Mouse (Mus musculus) spleen, adult 18-20 months (tissue): Measurements from ENCODE around the gene Odf2.
A peak's percentile ranks its signal among the peaks of the same experiment; 100 is the strongest.
"Not testable (repeated sequence)": the region's sequence is repeated elsewhere in the genome, so short reads cannot be mapped to it uniquely, and the experiment has no call there.

Source experiments
- DNase-seq, 2 experiments: peaks; one replicate each; pipeline ENCODE4 v3.0.0; 2022; ENCODE audit warnings: mixed read lengths in 2 of 2

The Odf2 gene

DNA sequence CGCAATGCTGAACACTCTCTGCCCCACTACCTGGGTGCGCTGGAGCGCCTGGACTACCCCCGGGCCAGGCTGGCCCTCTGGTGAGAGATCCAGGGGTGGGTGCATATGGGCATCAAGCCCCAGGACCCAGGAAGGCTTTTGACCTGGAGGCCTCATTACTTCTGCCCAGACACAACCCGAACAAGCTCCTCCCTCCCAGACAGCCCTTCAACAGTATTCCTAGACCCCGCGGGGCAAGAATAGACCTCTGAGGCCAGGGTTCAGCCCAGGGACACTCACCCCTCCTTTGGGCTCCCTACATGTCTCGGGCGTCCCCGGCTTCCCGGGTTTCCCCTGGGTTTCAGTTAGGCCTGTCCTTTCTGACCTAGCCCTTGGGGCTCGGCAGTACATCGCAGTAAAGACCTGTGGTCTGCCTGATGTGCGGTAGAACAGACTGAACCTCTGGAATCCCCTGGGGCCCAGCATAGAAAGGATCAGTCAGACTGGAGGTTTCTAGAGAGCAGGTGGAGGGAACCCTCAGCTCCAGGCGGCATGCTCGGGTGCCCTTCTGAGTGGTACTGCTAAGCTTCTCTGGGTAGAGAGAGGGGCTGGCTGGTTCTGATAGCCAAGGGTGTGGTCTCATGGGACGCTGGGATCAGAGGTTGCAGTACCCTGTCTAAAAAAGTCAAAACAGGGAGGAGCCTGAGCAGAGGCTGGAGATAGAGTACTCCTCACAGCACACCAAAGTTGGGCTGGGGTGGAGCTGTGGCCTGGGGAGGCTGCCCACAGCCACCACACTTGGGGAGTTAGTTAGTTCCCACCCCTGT lies 19.2 kb upstream of the Odf2 start:
- peak in 1 of 2 experiments; percentile 14 for DNase-seq

DNA sequence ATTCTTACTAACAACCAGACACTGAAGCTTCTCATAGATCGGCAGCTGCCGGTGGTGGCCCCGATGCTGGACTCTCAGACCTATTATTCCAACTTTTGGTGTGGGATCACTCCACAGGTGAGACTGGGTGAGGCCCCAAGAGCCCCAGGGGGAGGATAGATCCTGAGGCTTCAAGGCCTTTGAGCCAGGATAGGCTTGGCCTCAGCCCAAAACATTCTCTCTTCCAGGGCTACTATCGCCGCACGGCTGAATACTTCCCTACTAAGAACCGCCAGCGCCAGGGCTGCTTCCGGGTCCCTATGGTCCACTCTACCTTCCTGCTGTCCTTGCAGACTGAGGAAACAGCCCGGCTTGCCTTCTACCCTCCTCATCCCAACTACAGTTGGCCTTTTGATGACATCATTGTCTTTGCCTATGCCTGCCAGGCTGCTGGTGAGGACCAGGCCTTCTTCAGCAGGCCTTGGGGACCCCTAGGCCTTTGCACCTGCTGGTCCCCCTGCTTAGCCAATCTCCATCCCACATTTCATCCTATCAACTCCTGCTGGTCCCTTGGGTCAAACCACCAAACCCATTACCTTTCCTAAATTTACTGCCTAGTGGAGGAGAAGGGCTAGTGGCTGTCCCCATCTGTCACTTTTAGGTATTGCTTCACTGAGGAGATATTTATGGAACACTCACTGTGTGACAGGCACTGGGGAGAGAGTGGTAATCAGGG lies 16.3 kb upstream of the Odf2 start:
- no peak for DNase-seq

DNA sequence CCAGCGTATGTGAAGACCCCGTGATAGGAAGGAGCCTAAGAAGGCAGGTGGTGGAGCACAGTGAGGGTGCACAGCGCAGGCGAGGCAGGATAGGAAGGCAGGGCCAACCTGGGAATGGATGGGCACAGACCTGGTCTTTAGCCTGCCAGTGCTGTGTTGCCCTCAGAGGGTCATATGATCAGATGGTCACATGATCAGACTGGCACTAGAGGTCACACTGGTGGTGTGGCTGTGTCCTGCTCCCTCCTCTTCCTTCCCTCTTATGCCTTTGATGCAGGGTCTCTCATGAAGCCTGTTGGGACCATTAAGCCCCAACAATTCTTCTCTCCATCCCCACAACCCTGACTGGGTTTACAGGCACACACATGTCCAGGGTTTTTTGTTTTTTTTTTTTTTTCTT lies 15.2 kb upstream of the Odf2 start:
- no peak for DNase-seq

DNA sequence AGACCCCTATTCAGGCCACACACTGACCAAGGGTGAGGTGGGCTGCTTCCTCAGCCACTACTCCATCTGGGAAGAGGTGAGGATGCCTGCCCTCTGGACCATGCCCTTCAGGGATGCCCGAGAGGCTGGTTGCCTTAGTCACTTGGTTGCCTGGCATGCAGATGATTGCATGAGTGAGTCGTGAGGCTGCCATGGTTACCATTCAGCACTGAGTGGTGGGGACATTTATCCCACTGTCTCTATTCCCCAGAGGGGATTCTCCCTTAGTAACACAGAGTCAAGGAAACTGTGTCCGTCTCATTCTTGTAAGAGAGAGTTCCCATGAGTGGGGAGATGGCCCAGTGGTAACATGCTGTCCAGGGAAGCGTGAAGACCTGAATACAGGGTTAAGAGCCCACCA lies 11.0 kb upstream of the Odf2 start:
- DNase-seq = no peak

DNA sequence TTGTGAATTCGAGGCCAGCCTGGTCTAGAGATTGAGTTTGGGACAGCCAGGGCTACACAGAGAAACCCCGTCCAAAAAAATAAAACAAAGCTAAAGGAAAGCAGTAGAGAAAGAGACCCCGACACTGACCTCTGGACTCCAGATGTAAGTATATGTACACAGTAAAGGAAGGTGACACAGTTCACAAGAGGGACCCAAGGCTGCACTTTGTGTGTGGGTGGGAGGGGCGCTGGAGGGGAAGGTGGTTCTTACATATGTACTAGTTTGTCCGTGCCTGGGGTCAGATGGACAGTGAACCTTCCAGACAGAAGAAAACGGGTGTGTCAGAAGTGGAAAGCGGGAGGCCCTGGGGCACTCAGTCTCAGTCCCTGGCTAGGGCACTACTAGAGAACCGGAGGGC lies 9.8 kb upstream of the Odf2 start:
- DNase-seq = no peak

DNA sequence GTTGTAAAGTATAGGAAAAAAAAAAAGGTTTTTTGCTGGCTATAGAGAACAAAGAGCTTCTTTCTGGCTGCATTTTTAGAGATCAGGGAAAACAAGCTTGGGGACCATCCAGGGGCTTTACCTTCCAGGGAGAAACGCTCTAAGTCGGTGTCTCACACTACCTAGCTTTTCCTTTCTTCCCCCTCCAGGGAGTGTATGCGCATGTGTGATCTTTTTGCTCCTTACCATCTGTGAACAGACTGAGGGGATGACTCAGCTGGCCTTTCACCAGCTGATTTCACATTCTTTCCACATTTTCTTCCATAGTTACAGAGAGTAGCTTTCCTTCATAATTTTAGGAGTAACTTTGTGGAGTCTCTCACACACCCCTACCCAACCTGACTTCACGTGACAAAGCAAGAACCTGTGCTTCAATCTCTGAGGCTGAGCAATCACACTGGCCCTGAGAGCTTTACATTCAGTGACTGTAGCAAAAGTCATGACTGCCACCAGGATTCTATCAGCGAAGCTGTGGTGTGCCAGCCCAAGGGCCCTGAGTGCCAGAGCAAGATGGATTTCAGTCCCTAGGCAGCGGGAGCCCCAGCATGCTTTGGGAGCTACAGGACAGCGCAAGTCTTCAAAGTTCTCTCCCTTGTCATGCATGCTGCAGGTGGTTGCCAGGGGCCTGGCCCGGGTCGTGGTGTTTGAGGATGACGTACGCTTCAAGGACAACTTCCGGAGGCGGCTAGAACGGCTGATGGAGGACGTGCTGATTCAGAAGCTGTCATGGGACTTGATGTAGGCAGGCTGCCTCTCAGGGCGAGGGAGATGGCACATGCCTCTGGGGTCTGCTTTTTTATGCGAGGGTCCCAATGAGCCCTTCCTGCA lies 8.8 kb upstream of the Odf2 start:
- no peak for DNase-seq

DNA sequence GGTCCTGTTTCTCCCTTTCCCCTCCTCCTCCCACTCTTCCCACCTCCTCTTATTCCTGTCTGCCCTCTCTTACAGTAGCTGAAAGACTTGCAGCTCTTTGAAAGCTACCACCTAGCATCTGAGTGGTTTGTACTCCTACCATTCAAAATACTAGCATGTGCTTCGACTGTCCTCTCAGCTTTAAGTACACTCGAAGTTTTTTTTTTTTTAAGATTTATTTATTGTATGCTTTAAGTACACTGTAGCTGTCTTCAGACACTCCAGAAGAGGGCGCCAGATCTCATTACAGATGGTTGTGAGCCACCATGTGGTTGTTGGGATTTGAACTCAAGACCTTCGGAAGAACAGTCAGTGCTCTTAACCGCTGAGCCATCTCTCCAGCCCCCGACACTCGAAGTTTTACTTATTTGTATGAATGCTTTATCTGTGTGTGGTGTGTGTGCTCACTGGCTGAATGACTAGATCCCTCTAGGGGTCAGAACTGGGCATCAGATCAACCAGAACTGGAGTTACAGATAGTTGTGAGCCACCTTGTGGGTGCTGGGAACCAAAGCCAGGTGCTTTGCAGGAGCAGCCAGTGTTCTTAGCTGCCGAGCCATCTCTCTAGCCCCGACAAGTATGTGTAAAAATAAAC lies 2.2 kb upstream of the Odf2 start:
- not testable (repeated sequence) for DNase-seq

DNA sequence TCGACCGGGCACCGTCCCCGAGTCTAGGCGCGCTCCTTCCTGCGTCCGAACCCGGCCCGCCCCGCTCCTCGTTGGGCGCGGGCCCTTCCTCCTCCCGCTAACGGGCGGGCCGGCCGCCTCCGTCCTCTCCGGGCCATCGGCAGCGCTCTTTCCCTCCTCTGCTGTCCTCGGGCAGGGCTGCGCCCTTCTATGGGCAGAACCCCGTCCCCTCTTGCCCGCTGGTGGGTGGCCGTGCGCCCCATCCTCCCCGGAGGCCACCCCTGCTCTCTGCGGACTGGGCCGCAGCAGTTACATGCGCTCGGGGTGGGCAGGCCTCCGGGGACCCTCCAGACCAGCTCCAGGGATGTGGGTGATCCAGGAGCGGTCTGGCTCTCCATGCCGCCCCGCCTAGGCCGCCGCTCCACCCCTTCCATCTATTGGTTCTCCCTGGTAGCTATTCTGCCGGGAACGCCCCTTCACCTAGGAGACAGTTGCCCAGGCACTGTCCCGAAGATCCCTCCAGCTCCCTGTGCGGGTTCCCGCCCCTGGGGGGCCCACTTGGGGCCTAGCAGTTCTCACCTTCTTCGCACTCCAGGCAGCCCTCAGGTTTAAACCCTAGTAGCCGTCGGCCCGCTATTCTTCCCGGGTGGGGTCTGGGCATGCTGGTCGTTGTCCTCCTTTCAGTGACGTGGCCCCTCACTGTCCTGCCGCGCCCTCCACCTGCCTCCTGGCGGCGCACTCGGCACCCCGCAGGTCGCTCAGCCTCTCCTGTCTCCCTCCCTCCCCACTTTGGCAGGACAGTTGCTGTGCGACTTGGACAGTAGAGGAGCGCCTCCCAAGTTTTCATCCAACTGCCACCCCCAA lies 1.2 kb downstream of the Odf2 start:
- DNase-seq = peak; percentile 36 to 43

DNA sequence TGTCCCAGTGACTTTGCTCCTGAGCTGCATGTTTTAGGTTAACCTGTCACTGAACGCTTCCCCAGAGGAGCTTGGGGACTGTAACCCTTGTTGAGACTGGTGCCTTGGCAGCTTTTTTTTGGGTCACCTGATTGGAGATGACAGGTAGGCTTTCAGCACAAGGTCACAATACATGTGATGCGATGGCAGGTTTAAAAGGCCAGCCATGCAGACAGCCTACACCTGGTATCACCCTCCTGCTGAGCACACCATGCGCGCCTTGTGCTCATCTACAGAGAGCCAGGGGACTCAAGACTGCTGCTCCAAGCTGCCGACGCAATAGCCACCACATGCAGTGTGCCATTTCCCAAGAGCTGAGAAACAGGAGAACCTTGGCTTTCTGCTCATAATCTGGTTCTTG lies 2.8 kb downstream of the Odf2 start:
- DNase-seq = no peak

DNA sequence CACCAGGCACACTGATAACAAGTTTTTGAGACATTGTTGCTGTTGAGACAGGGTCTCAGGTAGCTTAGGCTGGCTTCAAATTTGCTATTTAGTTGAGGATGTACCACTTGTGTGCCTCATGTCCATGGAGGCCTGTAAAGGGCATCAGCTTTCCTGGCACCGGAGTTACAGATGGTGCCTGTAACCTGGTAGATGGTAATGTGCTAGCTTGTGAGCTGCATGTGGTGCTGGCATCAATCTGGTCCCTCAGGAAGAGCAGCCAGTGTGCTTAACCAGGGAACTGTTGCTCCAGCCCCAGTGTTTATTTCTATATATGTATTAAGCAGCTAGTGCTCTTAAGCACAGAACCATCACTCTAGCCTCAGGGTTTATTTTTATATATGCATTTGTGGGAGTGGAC lies 7.0 kb downstream of the Odf2 start:
- DNase-seq = no peak

DNA sequence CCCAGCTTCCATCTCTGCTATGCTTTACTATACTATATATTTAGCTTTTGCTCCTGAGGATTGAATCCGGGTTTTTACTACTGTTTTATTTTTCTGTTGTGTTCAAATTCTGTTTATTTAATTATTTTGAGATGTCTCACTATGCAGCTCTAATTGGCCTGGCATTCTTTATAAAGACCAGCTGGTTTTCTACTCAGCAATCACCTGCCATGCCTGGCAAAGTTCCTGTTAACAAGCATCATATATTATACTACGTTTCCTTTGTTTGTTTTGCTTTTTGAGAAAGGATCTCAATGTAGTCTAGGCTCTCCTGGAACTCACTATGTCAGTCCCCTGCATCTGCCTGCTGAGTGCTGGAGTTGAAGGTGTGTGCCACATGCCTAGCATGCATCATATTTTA lies 8.3 kb downstream of the Odf2 start:
- no peak for DNase-seq

DNA sequence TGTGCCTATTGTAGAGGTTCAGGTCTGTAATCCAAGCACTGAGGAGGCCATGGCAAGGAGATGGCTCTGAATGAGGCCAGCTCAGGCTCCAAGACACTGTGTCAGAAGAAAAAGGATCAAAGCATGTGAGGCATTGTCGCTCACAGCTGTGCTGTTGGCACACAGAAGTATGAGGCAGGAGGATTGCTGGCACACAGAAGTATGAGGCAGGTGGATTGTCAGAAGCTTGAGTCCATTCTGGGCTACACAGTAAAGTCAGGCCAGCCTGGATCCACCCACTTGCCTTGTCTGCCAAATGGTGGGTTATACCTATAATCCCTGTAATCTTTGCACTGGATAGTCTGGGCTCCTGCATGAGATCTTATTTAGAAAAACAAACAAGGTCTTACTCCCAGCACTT lies 9.1 kb downstream of the Odf2 start:
- DNase-seq = no peak

DNA sequence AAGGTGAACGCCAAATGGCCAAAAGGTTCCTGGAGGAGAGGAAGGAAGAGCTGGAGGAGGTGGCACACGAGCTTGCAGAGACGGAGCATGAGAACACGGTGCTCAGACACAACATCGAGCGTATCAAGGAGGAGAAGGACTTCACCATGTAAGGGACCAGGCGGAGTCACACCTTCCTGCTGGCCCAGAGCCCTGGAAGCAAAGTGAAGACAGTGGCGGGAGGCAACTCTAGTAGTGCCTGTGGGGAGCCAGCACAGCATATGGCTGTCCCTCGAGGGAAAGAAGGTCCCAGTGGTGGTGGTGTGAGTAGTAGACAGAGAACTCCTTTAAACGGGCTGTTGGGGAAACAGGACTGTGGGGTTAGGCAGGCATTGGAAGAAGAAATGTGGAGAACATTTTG lies 13.2 kb downstream of the Odf2 start:
- no peak for DNase-seq

DNA sequence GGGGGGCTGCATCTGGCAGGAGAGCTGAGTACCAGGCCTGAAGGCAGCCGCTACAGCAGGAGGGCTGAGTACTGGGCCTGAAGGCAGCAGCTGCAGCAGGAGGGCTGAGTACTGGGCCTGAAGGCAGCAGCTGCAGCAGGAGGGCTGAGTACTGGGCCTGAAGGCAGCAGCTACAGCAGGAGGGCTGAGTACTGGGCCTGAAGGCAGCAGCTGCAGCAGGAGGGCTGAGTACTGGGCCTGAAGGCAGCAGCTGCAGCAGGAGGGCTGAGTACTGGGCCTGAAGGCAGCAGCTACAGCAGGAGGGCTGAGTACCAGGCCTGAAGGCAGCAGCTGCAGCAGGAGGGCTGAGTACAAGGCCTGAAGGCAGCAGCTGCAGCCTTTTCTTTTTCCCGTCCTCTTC lies 19.1 kb downstream of the Odf2 start:
- DNase-seq = not testable (repeated sequence)

DNA sequence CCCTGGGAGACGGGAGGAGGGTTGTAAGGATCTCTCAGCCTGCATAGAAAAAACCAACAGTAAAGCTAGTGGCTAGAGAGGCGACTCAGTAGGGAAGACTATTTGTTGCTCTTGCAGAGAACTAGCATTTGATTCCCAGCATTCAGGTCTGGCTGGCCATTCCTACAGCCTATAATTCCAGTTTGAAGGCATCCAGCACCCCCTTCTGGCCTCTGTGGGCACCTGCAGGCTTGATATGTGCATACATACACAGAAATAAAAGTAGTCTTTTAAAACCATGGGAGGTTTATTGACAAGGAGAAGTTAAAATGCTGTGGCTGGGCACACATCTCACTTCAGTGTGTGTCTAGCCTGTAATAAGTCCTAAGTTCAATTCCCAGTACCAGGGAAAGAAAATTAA lies 21.0 kb downstream of the Odf2 start:
- no peak for DNase-seq

DNA sequence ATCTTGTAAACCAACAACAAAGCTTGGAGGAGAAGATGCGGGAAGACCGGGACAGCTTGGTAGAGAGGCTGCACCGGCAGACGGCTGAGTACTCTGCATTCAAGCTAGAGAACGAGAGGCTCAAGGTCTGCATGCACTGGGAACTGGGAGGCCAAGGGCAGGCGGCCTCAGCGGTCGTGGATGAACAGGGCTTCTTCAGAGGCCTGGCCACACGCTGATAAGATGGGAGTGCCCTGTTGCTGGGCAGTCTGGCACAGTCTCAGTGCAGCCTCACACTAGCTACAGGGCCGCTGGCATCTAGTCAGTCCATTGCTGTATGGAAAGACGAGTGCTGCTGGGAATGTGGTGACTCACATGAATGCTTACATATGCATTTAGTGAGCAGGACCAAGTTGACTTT lies 28.6 kb downstream of the Odf2 start:
- no peak for DNase-seq

DNA sequence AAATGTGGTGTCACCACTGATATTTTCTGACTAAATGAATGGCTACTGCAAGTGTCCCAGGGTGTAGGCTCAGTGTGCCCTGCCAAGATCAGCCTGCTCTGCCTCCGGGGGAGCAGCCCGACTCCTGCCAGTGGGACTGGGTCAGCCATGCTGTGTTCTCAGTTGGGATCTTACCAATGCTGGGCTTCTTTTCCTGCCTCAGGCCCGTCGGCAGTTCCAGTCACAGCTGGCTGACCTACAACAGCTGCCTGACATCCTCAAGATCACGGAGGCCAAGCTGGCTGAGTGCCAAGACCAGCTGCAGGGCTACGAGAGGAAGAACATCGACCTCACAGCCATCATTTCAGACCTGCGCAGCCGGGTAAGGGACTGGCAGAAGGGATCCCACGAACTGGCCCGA lies 33.0 kb downstream of the Odf2 start:
- peak; percentile 36 to 40 for DNase-seq

DNA sequence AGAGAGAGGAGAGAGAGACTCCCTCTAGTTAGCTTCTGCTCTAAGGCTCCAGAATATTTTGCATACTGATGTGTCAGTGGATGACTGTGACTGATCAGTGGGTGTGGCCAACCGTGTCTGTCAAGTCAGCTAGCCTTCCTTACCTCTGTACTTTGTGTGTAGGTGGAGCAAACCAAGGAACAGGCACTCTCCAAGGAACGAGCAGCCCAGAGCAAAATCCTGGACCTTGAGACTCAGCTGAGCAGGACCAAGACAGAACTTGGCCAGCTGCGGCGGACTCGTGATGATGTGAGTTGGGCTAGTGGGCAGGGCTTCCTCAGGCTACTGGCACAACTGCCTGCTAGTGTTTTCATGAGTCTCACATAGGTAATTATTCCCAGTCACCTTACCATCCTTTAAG lies 37.5 kb downstream of the Odf2 start:
- no peak for DNase-seq

DNA sequence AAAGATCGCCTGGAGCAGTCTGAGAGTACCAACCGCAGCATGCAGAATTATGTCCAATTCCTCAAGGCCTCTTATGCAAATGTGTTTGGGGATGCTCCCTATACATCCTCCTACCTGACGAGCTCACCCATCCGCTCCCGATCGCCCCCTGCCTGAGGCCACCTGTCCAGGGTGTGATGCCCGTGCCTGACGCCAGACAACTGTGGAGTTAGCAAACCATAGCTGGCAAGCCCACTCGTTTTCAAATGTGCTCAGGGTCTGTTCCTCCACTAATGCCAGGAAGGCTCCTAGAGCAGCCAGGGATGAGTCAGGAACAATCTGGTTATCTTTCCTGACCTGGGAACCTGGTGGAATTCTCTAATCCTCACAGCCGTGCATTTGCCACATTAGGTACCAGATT lies 41.5 kb downstream of the Odf2 start:
- no peak for DNase-seq

DNA sequence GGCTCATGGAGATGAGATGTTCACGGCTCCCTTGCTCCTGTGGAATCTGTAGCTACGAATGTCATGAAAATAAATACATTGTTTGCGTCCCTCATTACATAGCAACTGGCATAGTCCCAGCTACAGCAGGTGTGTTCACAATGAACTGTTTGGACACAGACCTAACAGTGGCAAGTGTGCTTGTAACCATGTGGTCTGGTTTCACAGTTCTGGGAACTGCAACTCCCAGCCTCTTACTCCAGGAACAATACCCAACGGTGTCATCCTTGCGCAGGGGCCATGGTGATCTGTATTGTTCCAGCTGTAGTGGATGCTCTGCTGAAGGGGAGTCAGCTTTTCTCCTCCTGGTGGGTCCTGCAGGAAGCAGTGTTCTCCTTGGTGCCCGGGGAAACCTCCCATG lies 42.2 kb downstream of the Odf2 start:
- no peak for DNase-seq

DNA sequence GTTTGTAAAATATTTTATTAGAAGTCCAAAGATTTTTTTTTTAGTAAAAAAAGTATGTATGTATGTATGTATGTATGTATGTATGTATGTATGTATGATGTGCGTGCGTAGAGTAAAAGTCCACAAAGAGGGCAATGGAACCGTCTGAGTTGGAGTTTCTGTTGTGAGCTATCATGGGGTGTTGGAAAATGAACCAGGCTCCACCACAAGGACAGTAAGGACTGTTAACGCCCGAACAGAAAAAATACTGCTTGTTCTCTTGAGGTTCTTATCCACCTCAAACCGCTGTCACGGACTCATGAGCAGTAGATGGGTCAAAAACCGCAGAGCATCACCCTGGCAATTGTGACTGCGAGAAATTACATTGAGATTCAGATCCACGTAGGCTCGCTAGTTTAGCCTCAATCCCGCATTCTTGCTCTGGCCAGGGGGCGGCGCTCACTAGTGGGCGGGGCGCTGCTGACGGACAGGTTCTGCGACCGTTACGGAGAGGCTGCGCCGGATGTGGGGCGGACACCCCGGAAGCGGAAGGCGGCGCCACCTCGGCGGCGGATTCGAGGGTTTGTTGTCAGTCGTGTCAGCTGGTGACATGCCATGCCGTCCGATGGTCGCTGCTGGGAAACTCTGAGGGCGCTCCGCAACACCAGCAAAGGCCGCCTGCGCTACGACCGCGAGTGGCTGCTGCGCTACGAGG lies 46.0 kb downstream of the Odf2 start, which contains the start of gene Gle1:
Gene Gle1, plus strand, starts transcription at position 521 of the 694 bp plus-strand sequence.
- DNase-seq = peak; percentile 92 to 98
